Mouse (Mus musculus): Measurements from ENCODE around the gene Cacng7. TPM values are rescaled to one million over a fixed set of nuclear protein-coding genes. Genes with fewer than 3 reads are reported as not detected.
A peak's percentile ranks its signal among the peaks of the same experiment; 100 is the strongest.

The Cacng7 gene
- polyA plus RNA-seq, 1 experiment from 2014 or later, result 0.32 TPM

DNA sequence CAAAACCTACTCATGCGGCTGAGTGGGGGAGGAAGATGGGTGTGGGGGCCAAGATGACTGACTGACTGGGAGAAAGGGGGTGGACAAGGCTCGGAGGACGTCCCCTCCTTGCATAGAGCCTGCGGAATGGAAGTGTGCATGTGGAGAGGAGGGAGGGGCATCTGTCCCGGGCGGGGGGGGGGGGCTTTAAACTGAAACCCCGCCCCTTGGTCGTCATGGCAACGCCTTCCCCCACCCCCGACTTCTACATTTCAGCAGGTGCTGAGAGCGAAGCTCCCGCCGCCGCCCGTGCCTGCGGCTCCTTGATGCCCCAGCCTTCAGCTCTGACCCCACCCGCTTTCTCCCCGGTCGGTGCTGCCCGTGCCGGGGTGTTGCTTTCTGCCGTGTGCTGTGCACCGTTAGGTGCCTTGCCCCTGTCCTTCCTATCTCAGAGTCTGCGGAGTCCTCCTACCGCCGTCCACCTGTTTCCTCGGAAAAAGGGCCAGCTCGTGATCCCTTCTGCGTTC, 29.4 kb upstream of the Cacng7 start:
- Histone ChIP-seq H3K36me3 (peaks cover 16% of the 10 kb centered on the region), H3K4me1 (replicated peaks) (peaks cover 50% of the 10 kb centered on the region), H3K27me3 (replicated peaks) (peaks cover 27% of the 10 kb centered on the region), H3K27ac (ENCODE audit: poor library complexity, severe bottlenecking) (no peak overlapping the region), H3K4me2 (peak overlapping the region; percentile 74), H3K4me3 (peak overlapping the region; percentile 40), H3K9me3 (replicated peaks) (no peaks in the 10 kb centered on the region), H3K9ac (peak overlapping the region; percentile 42)
- peak; percentile 59 for ATAC-seq (ENCODE audit: insufficient number of reproducible peaks, low FRiP score)
- WGBS, result under 1% methylated on average over 27 of the region's 29 CpGs

DNA sequence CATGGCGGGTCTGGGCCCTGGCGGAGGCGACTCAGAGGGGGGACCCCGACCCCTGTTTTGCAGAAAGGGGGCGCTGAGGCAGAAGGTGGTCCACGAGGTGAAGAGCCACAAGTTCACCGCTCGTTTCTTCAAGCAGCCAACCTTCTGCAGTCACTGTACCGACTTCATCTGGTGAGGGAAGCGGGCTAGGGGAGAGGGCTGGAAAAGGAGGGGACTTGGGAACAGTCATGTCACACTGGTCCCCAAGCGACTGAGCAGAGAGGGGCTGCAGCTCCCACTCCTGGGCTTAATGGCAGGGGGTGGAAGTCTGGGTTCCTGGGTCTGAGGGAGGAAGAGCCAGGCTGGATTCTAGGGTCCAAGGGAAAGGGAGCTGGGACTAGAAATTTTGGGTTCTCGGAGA, 29.0 kb upstream of the Cacng7 start:
- Histone ChIP-seq H3K4me1 (replicated peaks) (peaks cover 46% of the 10 kb centered on the region), H3K9ac (peak overlapping the region; percentile 42; the same call in 1 of the 2 replicates), H3K9me3 (replicated peaks) (no peaks in the 10 kb centered on the region), H3K4me2 (peak overlapping the region; percentile 74), H3K27ac (ENCODE audit: poor library complexity, severe bottlenecking) (no peak overlapping the region), H3K4me3 (peak overlapping the region; percentile 40), H3K36me3 (peaks cover 13% of the 10 kb centered on the region), H3K27me3 (replicated peaks) (peaks cover 29% of the 10 kb centered on the region)
- 0 out of 2 replicates have a peak, but pooled peaks have one; percentile 1 for ATAC-seq (ENCODE audit: insufficient number of reproducible peaks, low FRiP score)
- 5% methylated on average over 12 of the region's 12 CpGs for WGBS

DNA sequence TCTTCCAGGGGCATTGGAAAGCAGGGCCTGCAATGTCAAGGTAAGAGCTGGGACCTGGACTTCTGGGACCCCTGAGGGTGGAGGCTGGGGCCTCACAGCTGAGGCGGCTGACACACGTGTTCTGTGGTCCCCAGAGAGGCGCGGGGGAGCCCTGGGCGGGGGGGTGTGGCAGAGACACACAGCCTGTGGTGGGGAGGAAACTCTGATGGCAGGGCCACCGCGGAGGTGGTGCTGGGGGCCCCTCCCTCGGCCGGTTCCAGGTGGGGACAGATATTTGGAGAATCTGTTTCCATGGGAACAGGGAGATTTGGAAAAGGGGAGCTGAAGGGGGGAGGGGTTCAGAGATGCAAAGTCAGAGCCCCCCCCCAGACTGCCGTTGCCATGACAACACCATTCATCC, 28.5 kb upstream of the Cacng7 start:
- H3K4me3 ChIP-seq, result no peak overlapping the region
- H3K4me1 ChIP-seq (replicated peaks), result peaks cover 42% of the 10 kb centered on the region
- no peak overlapping the region for H3K4me2 ChIP-seq
- H3K9me3 ChIP-seq (replicated peaks), result no peaks in the 10 kb centered on the region
- H3K27me3 ChIP-seq (replicated peaks), result peaks cover 31% of the 10 kb centered on the region
- WGBS, result 6% methylated on average over 10 of the region's 10 CpGs
- no peak overlapping the region for H3K9ac ChIP-seq
- peaks cover 12% of the 10 kb centered on the region for H3K36me3 ChIP-seq
- no peak for ATAC-seq (ENCODE audit: insufficient number of reproducible peaks, low FRiP score)
- H3K27ac ChIP-seq (ENCODE audit: poor library complexity, severe bottlenecking), result no peak overlapping the region

DNA sequence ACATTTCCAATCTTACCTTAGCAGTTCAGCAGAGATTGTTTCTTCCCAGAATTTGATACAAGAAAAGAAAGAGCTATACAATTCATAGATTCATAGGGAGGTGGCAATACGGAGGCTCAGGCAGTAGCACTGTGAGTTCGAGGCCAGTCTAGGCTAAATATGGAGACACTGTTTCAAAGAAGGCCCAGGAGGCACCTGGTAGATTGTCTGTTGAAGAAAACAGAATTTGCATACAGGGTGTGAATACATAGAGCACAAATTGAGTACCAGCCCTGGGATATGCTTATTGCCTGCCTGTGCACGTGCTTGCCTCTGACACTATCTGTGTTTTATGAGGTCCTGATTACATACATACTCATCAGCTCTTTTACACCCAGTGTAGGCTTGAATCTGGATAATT, 26.4 kb upstream of the Cacng7 start:
- no peak overlapping the region for H3K4me2 ChIP-seq
- H3K27me3 ChIP-seq (replicated peaks), result peaks cover 31% of the 10 kb centered on the region
- peaks cover 31% of the 10 kb centered on the region for H3K4me1 ChIP-seq (replicated peaks)
- WGBS, result 67% methylated on average over 3 of the region's 3 CpGs
- no peaks in the 10 kb centered on the region for H3K36me3 ChIP-seq
- no peak for ATAC-seq (ENCODE audit: insufficient number of reproducible peaks, low FRiP score)
- H3K4me3 ChIP-seq, result no peak overlapping the region
- H3K27ac ChIP-seq (ENCODE audit: poor library complexity, severe bottlenecking), result no peak overlapping the region
- H3K9me3 ChIP-seq (replicated peaks), result peaks cover 5% of the 10 kb centered on the region
- H3K9ac ChIP-seq, result no peak overlapping the region

DNA sequence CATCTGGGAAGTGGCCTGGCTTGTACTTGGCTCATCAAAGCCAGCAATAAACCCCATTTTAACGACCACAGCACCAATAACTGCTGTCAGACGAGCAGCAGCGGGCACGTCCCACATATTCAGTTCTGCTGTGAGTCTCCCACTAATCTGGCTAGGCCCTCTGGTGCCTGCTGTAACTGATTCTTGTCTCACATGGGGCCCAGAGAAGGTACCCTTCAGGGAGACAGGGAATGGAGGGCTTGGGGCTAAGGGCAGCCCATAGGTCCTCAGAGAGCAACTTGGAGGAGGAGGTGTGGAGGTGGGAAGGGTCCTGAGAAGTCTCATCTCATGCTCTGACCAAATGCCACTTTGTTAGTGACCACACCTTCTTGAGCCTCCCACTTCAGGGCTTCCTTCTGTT, 24.1 kb upstream of the Cacng7 start:
- 58% methylated on average over 4 of the region's 4 CpGs for WGBS

DNA sequence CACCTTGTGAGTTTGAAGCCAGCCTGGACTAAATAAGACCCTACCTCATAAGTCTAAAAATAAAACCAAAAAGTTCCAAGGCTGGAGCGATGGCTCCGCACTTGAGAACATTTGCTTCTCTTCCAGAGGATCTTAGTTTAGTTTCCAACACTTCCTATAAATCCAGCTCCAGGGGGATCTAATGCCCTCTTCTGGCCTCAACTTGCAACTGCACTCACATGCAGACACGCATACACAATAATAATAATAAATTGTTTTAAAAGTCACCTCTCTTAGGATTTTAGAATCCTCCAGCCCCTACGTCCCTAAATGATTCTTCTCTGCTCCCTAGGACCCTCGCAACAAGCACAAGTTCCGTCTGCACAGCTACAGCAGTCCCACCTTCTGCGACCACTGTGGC, 22.5 kb upstream of the Cacng7 start:
- Histone ChIP-seq H3K9ac (no peak overlapping the region), H3K4me2 (no peak overlapping the region), H3K27ac (ENCODE audit: poor library complexity, severe bottlenecking) (no peak overlapping the region), H3K36me3 (no peaks in the 10 kb centered on the region), H3K9me3 (replicated peaks) (peaks cover 5% of the 10 kb centered on the region), H3K4me1 (replicated peaks) (0 out of 2 replicates have a peak, but pooled peaks cover 2% of the 10 kb centered on the region), H3K4me3 (no peak overlapping the region), H3K27me3 (replicated peaks) (peaks cover 17% of the 10 kb centered on the region)
- 90% methylated on average over 7 of the region's 7 CpGs for WGBS
- no peak for ATAC-seq (ENCODE audit: insufficient number of reproducible peaks, low FRiP score)

More for the DNA sequence above, 24.1 kb upstream of the Cacng7 start:
- Histone ChIP-seq H3K9me3 (replicated peaks) (peaks cover 5% of the 10 kb centered on the region), H3K4me1 (replicated peaks) (peaks cover 11% of the 10 kb centered on the region), H3K9ac (no peak overlapping the region), H3K36me3 (no peaks in the 10 kb centered on the region), H3K4me3 (no peak overlapping the region), H3K4me2 (no peak overlapping the region), H3K27ac (ENCODE audit: poor library complexity, severe bottlenecking) (no peak overlapping the region), H3K27me3 (replicated peaks) (peaks cover 31% of the 10 kb centered on the region)
- ATAC-seq (ENCODE audit: insufficient number of reproducible peaks, low FRiP score), result no peak

DNA sequence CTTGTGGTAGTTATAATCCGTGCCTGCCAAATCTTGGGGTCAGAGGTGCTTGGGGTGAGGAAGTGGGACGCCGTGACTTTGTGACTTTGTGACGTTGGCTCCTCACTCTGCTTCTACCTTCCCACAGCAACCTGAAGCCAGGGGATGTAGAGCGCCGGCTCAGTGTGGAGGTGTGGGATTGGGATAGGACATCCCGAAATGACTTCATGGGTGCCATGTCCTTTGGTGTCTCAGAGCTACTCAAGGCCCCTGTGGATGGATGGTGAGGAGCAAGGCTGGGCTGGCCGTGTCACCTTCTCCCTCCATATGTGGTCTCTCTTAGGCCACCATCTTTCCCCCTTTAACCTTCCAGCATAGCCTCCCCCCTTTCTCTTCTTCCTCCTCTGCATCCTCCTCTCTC, 19.2 kb upstream of the Cacng7 start:
- Histone ChIP-seq H3K27me3 (replicated peaks) (0 out of 2 replicates have a peak, but pooled peaks cover 8% of the 10 kb centered on the region), H3K9ac (no peak overlapping the region), H3K36me3 (no peaks in the 10 kb centered on the region), H3K4me3 (no peak overlapping the region), H3K4me2 (no peak overlapping the region), H3K4me1 (replicated peaks) (no peaks in the 10 kb centered on the region), H3K9me3 (replicated peaks) (peaks cover 5% of the 10 kb centered on the region), H3K27ac (ENCODE audit: poor library complexity, severe bottlenecking) (no peak overlapping the region)
- no peak for ATAC-seq (ENCODE audit: insufficient number of reproducible peaks, low FRiP score)
- 73% methylated on average over 8 of the region's 8 CpGs for WGBS

DNA sequence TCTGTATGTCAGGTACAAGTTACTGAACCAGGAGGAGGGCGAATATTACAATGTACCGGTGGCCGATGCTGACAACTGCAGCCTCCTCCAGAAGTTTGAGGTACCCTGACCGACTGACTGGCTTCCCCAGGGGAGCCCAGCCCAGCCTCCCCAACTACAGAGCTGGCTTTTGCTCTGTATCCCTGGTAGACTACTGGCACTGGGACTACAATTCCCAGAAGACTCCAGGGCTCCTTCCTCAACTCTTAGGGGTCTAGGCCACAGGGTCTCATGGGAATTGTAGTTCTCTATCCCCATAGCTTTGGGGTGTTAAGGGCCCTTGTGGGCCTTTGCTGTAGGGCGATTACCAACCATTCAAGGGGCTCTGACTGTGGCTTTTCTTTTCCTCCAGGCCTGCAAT, 18.6 kb upstream of the Cacng7 start:
- Histone ChIP-seq H3K4me2 (no peak overlapping the region), H3K36me3 (no peaks in the 10 kb centered on the region), H3K27me3 (replicated peaks) (0 out of 2 replicates have a peak, but pooled peaks cover 4% of the 10 kb centered on the region), H3K4me1 (replicated peaks) (no peaks in the 10 kb centered on the region), H3K9me3 (replicated peaks) (peaks cover 5% of the 10 kb centered on the region), H3K9ac (no peak overlapping the region), H3K4me3 (no peak overlapping the region), H3K27ac (ENCODE audit: poor library complexity, severe bottlenecking) (no peak overlapping the region)
- ATAC-seq (ENCODE audit: insufficient number of reproducible peaks, low FRiP score), result no peak
- WGBS, result 55% methylated on average over 5 of the region's 5 CpGs

DNA sequence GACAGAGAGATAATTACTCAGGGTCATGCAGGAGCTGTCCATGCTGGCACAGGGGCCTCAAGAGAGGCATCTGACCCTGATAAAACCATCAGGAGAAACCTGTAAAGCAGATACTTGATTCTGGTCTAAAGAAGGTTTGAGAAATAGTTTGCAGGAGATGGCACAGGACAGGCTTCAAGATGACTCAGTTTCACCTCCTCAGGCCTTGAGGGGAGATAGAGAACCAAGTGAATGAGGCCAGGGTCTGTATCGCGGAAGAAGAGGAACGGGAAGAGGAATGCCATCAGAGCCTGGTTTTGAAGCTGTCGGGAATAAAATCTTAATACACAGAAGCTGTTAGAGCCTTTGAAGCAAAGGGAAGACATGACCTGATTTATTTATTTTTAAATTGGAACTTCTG, 15.1 kb upstream of the Cacng7 start:
- H3K4me3 ChIP-seq, result no peak overlapping the region
- no peak overlapping the region for H3K27ac ChIP-seq (ENCODE audit: poor library complexity, severe bottlenecking)
- 38% methylated on average over 4 of the region's 4 CpGs for WGBS
- no peak overlapping the region for H3K9ac ChIP-seq
- H3K27me3 ChIP-seq (replicated peaks), result 0 out of 2 replicates have a peak, but pooled peaks cover 4% of the 10 kb centered on the region
- no peaks in the 10 kb centered on the region for H3K4me1 ChIP-seq (replicated peaks)
- no peak for ATAC-seq (ENCODE audit: insufficient number of reproducible peaks, low FRiP score)
- H3K36me3 ChIP-seq, result no peaks in the 10 kb centered on the region
- no peak overlapping the region for H3K4me2 ChIP-seq
- no peaks in the 10 kb centered on the region for H3K9me3 ChIP-seq (replicated peaks)

DNA sequence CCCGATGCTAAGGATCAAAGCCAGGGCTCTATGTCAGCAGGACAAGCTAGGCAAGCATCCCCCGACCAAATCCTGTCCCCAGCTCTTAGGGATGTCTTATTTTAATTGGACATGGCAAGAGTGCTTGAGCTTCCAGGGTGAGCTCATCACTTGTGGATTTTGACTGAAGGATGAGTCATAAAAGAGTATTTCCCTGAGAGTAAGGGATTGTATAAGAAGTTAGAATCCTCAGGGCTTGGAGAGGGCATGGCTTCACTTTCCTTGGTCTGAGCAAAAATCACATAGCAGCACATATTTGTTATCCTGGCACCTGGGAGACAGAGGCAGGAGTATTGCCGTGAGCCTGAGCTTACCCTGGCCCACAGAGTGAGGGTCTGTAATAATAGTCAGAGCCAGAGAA, 11.9 kb upstream of the Cacng7 start:
- H3K27ac ChIP-seq (ENCODE audit: poor library complexity, severe bottlenecking), result no peak overlapping the region
- H3K4me3 ChIP-seq, result no peak overlapping the region
- H3K9ac ChIP-seq, result no peak overlapping the region
- WGBS, result 54% methylated on average over 3 of the region's 3 CpGs
- no peak overlapping the region for H3K4me2 ChIP-seq
- 0 out of 2 replicates have a peak, but pooled peaks cover 4% of the 10 kb centered on the region for H3K27me3 ChIP-seq (replicated peaks)
- no peak for ATAC-seq (ENCODE audit: insufficient number of reproducible peaks, low FRiP score)
- H3K4me1 ChIP-seq (replicated peaks), result no peaks in the 10 kb centered on the region
- no peaks in the 10 kb centered on the region for H3K36me3 ChIP-seq
- H3K9me3 ChIP-seq (replicated peaks), result no peaks in the 10 kb centered on the region

DNA sequence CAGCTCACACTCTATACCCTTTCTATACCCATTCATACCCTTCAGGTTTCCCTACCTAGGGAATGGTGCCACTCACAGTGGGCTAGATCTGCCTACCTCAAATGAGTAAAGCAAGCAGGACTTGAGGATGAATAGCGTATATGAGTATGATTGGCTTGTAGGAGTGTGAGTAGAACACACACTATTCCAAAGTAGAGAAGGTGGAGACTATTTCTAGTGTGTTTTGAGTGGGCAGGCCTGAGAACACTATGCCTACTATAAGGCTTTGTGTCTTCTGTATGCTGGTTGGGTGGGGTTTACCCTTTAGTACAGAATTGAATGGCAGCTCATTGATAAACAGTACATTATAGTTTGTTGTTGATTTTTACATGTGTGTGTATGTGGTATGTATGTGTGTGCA, 8.9 kb upstream of the Cacng7 start:
- WGBS, result 76% methylated on average over 1 of the region's 1 CpGs

DNA sequence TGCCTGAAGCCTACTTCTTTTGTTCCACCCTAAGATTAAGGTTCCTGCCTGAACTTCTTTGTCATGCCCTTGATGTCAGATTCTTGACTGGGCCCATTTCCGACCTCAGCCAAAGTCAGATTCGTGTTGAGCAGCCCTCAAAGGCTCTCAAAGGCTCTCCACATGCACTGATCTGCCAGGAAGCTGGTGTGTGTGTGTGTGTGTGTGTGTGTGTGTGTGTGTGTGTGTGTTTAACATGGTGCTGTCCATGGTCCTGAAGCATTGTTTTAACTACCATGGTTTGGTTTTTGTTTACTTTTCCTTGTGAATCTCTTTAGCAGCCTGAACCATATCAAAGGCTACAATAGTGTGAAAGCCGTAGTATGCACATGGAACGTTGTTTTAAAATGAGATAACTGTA, 4.8 kb upstream of the Cacng7 start:
- Histone ChIP-seq H3K27ac (ENCODE audit: poor library complexity, severe bottlenecking) (no peak overlapping the region), H3K4me2 (no peak overlapping the region)

More for the DNA sequence above, 8.9 kb upstream of the Cacng7 start:
- Histone ChIP-seq H3K4me1 (replicated peaks) (no peaks in the 10 kb centered on the region), H3K9me3 (replicated peaks) (no peaks in the 10 kb centered on the region), H3K4me2 (no peak overlapping the region), H3K27me3 (replicated peaks) (0 out of 2 replicates have a peak, but pooled peaks cover under 1% of the 10 kb centered on the region), H3K9ac (no peak overlapping the region), H3K36me3 (no peaks in the 10 kb centered on the region), H3K27ac (ENCODE audit: poor library complexity, severe bottlenecking) (no peak overlapping the region), H3K4me3 (no peak overlapping the region)
- ATAC-seq (ENCODE audit: insufficient number of reproducible peaks, low FRiP score), result no peak

More for the DNA sequence above, 4.8 kb upstream of the Cacng7 start:
- no peak for ATAC-seq (ENCODE audit: insufficient number of reproducible peaks, low FRiP score)
- WGBS, result 51% methylated on average over 4 of the region's 4 CpGs
- H3K27me3 ChIP-seq (replicated peaks), result peaks cover 36% of the 10 kb centered on the region
- no peaks in the 10 kb centered on the region for H3K36me3 ChIP-seq
- H3K4me3 ChIP-seq, result no peak overlapping the region
- H3K9ac ChIP-seq, result no peak overlapping the region
- peaks cover 10% of the 10 kb centered on the region; the same call in 1 of the 2 replicates for H3K4me1 ChIP-seq (replicated peaks)
- H3K9me3 ChIP-seq (replicated peaks), result no peaks in the 10 kb centered on the region

Measured in heart, embryonic 12.5 days (tissue).